Mouse (Mus musculus) small intestine, adult 2 months (tissue): Measurements from ENCODE around the gene Gm3317. TPM values are rescaled to one million over a fixed set of nuclear protein-coding genes. Genes with fewer than 3 reads are reported as not detected.
"Not testable (repeated sequence)": the region's sequence is repeated elsewhere in the genome, so short reads cannot be mapped to it uniquely, and the experiment has no call there.

Source experiments
- H3K27ac ChIP-seq: fragments of 200-500 bp; 2 replicates; pipeline ENCODE4 v1.5.1; 2012; ENCODE audit warnings: low read depth, low read length, control low read depth, inconsistent platforms; ENCODE audit not compliant: insufficient read depth
- H3K27me3 ChIP-seq: fragments of 200-500 bp; 2 replicates; pipeline ENCODE4 v1.6.1; 2012; ENCODE audit warnings: mild to moderate bottlenecking, moderate library complexity, low read length, inconsistent platforms; ENCODE audit not compliant: control insufficient read depth, insufficient read depth
- H3K36me3 ChIP-seq: fragments of 200-500 bp; 2 replicates; pipeline ENCODE4 v1.6.1; 2012; ENCODE audit warnings: mild to moderate bottlenecking, low read length, control low read depth, inconsistent platforms; ENCODE audit not compliant: control insufficient read depth, insufficient read depth
- H3K4me1 ChIP-seq: fragments of 200-500 bp; 2 replicates; pipeline ENCODE4 v1.6.1; 2012; ENCODE audit warnings: low read length, inconsistent platforms, mixed read lengths; ENCODE audit not compliant: control insufficient read depth, insufficient read depth, insufficient read length
- H3K4me3 ChIP-seq: fragments of 200-500 bp; 2 replicates; pipeline ENCODE4 v1.5.1; 2012; ENCODE audit warnings: low read depth, mild to moderate bottlenecking, control low read depth, inconsistent platforms, low read length, moderate library complexity
- WGBS: fragments of 180-500 bp; shearing (Covaris S2); methylation state at CpG from one replicate; pipeline ENCODE4 v1.1.7; 2018; 5-methylcytosine and 5-hydroxymethylcytosine counted together
- polyA plus RNA-seq: library from polyadenylated mRNA; depleted of rRNA; stranded (reverse); fragments of >200 nt; gene quantifications from 2 replicates; pipeline ENCODE4 v1.2.3, GENCODE M21; 2012; rRNA removed

The Gm3317 gene
- polyA plus RNA-seq: not detected in 2 replicates

DNA sequence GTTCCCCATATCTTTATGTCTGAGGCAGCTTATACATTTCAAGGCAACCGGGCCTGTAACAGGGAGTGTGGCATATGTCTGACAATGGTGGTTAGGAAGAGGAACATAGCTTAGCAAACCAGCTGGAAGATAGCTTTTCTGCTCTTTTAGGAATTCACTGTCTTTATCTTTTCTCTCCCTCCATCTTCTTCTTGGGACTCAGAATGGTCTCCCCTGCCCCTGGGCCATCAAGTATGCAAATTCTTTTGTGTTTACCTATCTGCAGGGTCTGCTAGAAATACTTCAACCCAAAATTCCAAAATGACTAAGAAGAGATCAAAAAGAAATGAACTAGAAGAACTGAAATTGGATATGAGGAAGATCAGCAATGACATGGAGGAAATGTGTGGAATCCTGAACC, at the start of gene Gm3317:
Gene Gm3317, plus strand, starts transcription at position 301 of the 400 bp plus-strand sequence.
- H3K27me3 ChIP-seq, H3K4me3 ChIP-seq, H3K36me3 ChIP-seq, H3K27ac ChIP-seq, H3K4me1 ChIP-seq: not testable (repeated sequence)
- WGBS: no CpG with 5 or more reads among the region's 1 CpGs

DNA sequence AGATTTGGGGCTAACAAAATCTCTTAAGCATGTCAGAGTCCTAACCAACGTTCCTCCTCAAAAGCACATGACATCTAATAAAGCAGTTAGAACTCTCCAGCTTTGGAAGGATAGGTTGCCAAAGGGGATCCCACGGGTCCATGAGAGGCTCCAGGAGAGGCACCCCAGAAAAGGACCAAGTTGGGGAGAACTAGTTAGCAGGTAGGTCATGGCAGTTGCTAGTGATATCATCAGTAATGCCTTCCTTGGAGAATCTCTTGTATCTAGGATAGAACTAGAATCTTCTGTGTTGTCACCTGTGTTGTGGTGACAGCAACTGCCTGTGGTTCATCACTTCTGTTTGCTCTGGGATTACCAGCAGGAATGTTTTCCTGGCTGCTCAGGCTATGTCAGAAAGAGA, 33.1 kb upstream of the Gm3317 start, which contains the start of gene Gm8279:
Gene Gm8279, plus strand, starts transcription at position 301 of the 400 bp plus-strand sequence.
- not testable (repeated sequence) for H3K27ac ChIP-seq, H3K4me3 ChIP-seq, H3K36me3 ChIP-seq, H3K4me1 ChIP-seq, H3K27me3 ChIP-seq
- 75% methylated on average over 2 of the region's 2 CpGs for WGBS

DNA sequence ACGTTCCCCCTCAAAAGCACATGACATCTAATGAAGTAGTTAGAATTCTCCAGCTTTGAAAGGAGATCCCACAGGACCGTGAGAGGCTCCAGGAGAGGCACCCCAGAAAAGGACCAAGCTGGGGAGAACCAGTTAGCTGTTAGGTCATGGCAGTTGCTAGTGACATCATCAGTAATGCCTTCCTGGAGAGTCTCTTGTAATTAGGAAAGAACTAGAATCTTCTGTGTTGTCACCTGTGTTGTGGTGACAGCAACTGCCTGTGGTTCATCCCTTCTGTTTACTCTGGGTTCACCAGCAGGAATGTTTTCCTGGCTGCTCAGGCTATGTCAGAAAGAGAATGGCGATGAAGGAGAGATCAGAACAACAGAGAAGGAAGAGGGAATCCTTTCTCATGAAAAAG, 21.2 kb downstream of the Gm3317 start, which contains the start of gene Gm8271:
Gene Gm8271, plus strand, starts transcription at position 301 of the 400 bp plus-strand sequence.
- not testable (repeated sequence) for H3K27ac ChIP-seq, H3K36me3 ChIP-seq, H3K27me3 ChIP-seq, H3K4me3 ChIP-seq, H3K4me1 ChIP-seq
- WGBS: no CpG with 5 or more reads among the region's 3 CpGs

Other genes with a start within 250 kb of the Gm3317 start
- not detected in 2 replicates for gene Gm8297, start 180.6 kb upstream of the Gm3317 start, polyA plus RNA-seq
- gene Gm3298, start 148.6 kb upstream of the Gm3317 start, polyA plus RNA-seq: not detected in 2 replicates
- not detected in 2 replicates for gene 4930555G01Rik, start 113.9 kb upstream of the Gm3317 start, polyA plus RNA-seq
- gene Gm8281, start 93.5 kb upstream of the Gm3317 start, polyA plus RNA-seq: not detected in 2 replicates
- gene Gm8279, start 33.0 kb upstream of the Gm3317 start, polyA plus RNA-seq: not detected in 2 replicates
- gene Gm8271, start 21.3 kb downstream of the Gm3317 start, polyA plus RNA-seq: not detected in 2 replicates
- not detected in 2 replicates for gene Gm3526, start 96.0 kb downstream of the Gm3317 start, polyA plus RNA-seq
- gene Gm3542, start 170.4 kb downstream of the Gm3317 start, polyA plus RNA-seq: not detected in 2 replicates
- gene Gm3500, start 224.5 kb downstream of the Gm3317 start, polyA plus RNA-seq: not detected in 2 replicates